Mouse (Mus musculus) stomach, postnatal 0 days (tissue): Measurements from ENCODE around the gene Slamf9. TPM values are rescaled to one million over a fixed set of nuclear protein-coding genes. Genes with fewer than 3 reads are reported as not detected.

Experiments used
- ATAC-seq: fragments of 200-750 bp; cut with Nextera tagmentation; 2 replicates; pipeline ENCODE4 v1.8.0; 2017; ENCODE audit not compliant: low FRiP score, low TSS enrichment
- DNase-seq: peaks from one replicate; pipeline ENCODE4 v3.0.0-alpha.2; 2016; ENCODE audit warnings: low spot score
- H3K27ac ChIP-seq: fragments of 300-500 bp; sonication (generic); replicated peaks from 2 replicates; pipeline ENCODE4 v1.5.1; 2014; ENCODE audit warnings: mild to moderate bottlenecking, control low read depth
- H3K27me3 ChIP-seq: fragments of 300-500 bp; sonication (generic); 2 replicates; pipeline ENCODE4 v1.6.1; 2014; ENCODE audit warnings: low read length; ENCODE audit not compliant: control insufficient read depth, insufficient read depth
- H3K36me3 ChIP-seq: fragments of 300-500 bp; sonication (generic); 2 replicates; pipeline ENCODE4 v1.6.1; 2014; ENCODE audit warnings: low read length, mixed read lengths; ENCODE audit not compliant: control insufficient read depth, insufficient read depth
- H3K4me1 ChIP-seq: fragments of 300-500 bp; sonication (generic); replicated peaks from 2 replicates; pipeline ENCODE4 v1.6.1; 2014; ENCODE audit warnings: antibody characterized with exemption; ENCODE audit not compliant: control insufficient read depth, insufficient read depth
- H3K4me2 ChIP-seq: fragments of 300-500 bp; sonication (generic); replicated peaks from 2 replicates; pipeline ENCODE4 v1.6.1; 2014; ENCODE audit warnings: low read depth, mild to moderate bottlenecking, control low read depth, moderate library complexity
- H3K4me3 ChIP-seq: fragments of 300-500 bp; sonication (generic); 2 replicates; pipeline ENCODE4 v1.5.1; 2014; ENCODE audit warnings: low read depth, low read length, control low read depth
- H3K9ac ChIP-seq: fragments of 300-500 bp; sonication (generic); 2 replicates; pipeline ENCODE4 v1.6.1; 2014; ENCODE audit warnings: mild to moderate bottlenecking, low read length, control low read depth, mixed read lengths
- H3K9me3 ChIP-seq: fragments of 300-500 bp; sonication (generic); 2 replicates; pipeline ENCODE4 v1.6.1; 2016; ENCODE audit warnings: low read length; ENCODE audit not compliant: control insufficient read depth
- CTCF ChIP-seq: IDR thresholded peaks from 2 replicates; pipeline ENCODE4 v1.5.1; 2016; ENCODE audit warnings: antibody characterized with exemption, low read depth, mild to moderate bottlenecking, moderate library complexity
- EP300 ChIP-seq: optimal IDR thresholded peaks from 2 replicates; pipeline ENCODE3; 2016; ENCODE audit warnings: antibody characterized with exemption
- WGBS: fragments of 180-500 bp; shearing (Covaris S2); extraction: QIAGEN DNeasy Blood & Tissue Kit; methylation state at CpG from one replicate; pipeline ENCODE4 v1.1.7; 2014; 5-methylcytosine and 5-hydroxymethylcytosine counted together
- polyA plus RNA-seq: library from polyadenylated mRNA; unstranded; fragments of >200 nt; fragmentation: Nextera tagmentation; extraction: Ambion mirVana; gene quantifications from 2 replicates; pipeline ENCODE4 v1.2.1, GENCODE M21; 2015

The Slamf9 gene
- polyA plus RNA-seq, 1 experiment from 2014 or later: 1.8 TPM

GRCm38 (mm10) chr1:172507701-172508100, 32.5 kb downstream of the Slamf9 start:
- peak overlapping the region; percentile 19; the same call in 1 of the 2 replicates for H3K27ac ChIP-seq

DNA sequence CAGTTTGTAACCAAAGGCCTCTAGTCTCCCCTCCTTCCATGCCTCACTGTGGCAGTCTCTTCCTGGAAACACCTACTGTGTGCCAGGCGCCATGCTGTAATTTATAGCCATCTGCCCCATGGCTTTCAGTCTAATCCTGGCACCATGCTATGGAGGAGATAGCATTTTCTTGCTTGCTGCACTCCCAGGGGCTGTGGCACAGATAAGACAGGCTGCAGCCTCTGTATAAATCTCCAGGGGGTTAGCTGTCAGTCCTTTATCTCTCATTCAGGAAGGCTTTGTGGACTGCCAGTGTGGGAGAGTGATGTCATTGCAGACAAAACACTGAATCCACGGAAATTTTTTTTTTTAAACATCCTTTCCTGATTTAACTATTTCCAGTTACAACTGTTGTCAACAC, 33.0 kb downstream of the Slamf9 start:
- 49% methylated on average over 2 of the region's 2 CpGs for WGBS
- Histone ChIP-seq H3K4me1 (peaks cover 6% of the 10 kb centered on the region), H3K9ac (no peak overlapping the region), H3K9me3 (no peaks in the 10 kb centered on the region), H3K27ac (peak overlapping the region; percentile 20; the same call in 1 of the 2 replicates), H3K4me2 (no peak overlapping the region), H3K27me3 (no peaks in the 10 kb centered on the region), H3K4me3 (no peak overlapping the region), H3K36me3 (peaks cover 19% of the 10 kb centered on the region)
- ATAC-seq (no peak), DNase-seq (no peak)
- no peak for TF ChIP-seq CTCF
- TF ChIP-seq EP300: no peak

More at GRCm38 (mm10) chr1:172507701-172508100, 32.5 kb downstream of the Slamf9 start:
- Histone ChIP-seq H3K4me3 (no peak overlapping the region), H3K9ac (no peak overlapping the region), H3K9me3 (no peaks in the 10 kb centered on the region), H3K27me3 (no peaks in the 10 kb centered on the region), H3K4me2 (no peak overlapping the region), H3K36me3 (peaks cover 19% of the 10 kb centered on the region), H3K4me1 (peaks cover 6% of the 10 kb centered on the region)
- ATAC-seq: no peak
- DNase-seq: no peak
- TF ChIP-seq CTCF: no peak
- TF ChIP-seq EP300: no peak
- WGBS: 91% methylated on average over 3 of the region's 3 CpGs

- peak; percentile 78 for DNase-seq
- no peak overlapping the region for H3K4me2 ChIP-seq
- H3K27ac ChIP-seq: peak overlapping the region; percentile 42
- TF ChIP-seq CTCF: no peak
- no peak for TF ChIP-seq EP300
- no peak overlapping the region for H3K9ac ChIP-seq
- no peaks in the 10 kb centered on the region for H3K27me3 ChIP-seq
- H3K4me3 ChIP-seq: no peak overlapping the region
- 60% methylated on average over 5 of the region's 5 CpGs for WGBS
- peaks cover 8% of the 10 kb centered on the region; the same call in 1 of the 2 replicates for H3K4me1 ChIP-seq
- peaks cover 19% of the 10 kb centered on the region for H3K36me3 ChIP-seq
- peak; percentile 67 for ATAC-seq
- no peaks in the 10 kb centered on the region for H3K9me3 ChIP-seq
Measured at GRCm38 (mm10) chr1:172509235-172509634, 34.1 kb downstream of the Slamf9 start.

DNA sequence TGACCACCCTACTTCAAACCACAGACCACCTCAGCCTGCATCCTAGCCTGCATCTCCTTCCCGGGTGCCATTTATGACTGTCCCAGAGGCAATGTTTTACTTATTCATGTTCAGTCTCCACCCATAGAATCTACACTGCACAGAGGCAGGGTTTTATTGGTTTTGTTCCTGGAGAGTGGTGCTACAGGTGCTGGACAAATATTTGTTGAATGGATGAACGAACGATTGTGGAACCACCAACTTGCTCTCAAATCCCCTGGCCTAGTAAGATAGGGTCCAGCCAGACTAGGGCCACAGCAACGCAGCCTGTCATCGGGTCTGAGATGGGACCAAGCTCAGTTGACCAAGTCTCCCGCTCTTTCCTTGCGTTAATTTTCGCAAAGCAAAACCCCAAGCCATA, 34.8 kb downstream of the Slamf9 start:
- peaks cover 8% of the 10 kb centered on the region; the same call in 1 of the 2 replicates for H3K4me1 ChIP-seq
- DNase-seq: peak; percentile 68
- H3K9ac ChIP-seq: no peak overlapping the region
- ATAC-seq: peak; percentile 80
- TF ChIP-seq EP300 (no peak), CTCF (no peak)
- no peak overlapping the region for H3K4me3 ChIP-seq
- no peaks in the 10 kb centered on the region for H3K9me3 ChIP-seq
- H3K4me2 ChIP-seq: no peak overlapping the region
- 47% methylated on average over 8 of the region's 8 CpGs for WGBS
- H3K27ac ChIP-seq: peak overlapping the region; percentile 82
- no peaks in the 10 kb centered on the region for H3K27me3 ChIP-seq
- H3K36me3 ChIP-seq: peaks cover 19% of the 10 kb centered on the region

DNA sequence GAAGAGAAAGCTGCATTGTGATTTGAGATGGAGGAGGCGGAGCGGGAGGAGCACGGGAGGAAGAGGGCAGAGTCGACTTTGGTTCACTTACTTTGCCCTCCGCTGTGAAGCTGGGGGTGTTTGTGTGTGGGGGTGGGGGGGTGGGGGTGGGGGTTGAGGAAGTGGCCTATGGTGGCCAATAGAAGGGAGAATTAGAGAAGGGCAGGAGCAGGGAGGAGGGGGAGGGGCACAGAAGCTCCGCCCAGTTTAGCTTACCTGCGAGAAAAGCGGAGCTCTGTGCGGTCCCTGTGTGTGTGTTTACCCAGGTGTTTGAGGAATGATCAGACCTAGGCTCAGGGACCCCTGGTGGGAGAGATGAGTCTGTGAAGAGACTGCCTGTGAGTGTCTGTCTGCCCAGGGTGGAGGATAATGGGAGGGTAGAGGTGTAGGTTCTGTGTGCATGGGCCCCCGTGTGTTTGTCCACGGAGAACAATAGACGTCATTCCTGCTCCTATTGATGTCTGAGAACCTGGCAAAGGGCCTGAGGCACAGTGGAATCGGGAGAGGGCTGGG, 35.3 kb downstream of the Slamf9 start:
- Histone ChIP-seq H3K4me2 (0 out of 2 replicates have a peak overlapping the region, but pooled peaks have one; percentile 3), H3K4me3 (no peak overlapping the region), H3K4me1 (peaks cover 8% of the 10 kb centered on the region; the same call in 1 of the 2 replicates), H3K9me3 (no peaks in the 10 kb centered on the region), H3K9ac (no peak overlapping the region), H3K36me3 (peaks cover 14% of the 10 kb centered on the region), H3K27ac (peak overlapping the region; percentile 82), H3K27me3 (no peaks in the 10 kb centered on the region)
- DNase-seq (peak; percentile 87), ATAC-seq (peak; percentile 75)
- TF ChIP-seq CTCF (no peak), EP300 (no peak)
- WGBS: 32% methylated on average over 13 of the region's 13 CpGs

DNA sequence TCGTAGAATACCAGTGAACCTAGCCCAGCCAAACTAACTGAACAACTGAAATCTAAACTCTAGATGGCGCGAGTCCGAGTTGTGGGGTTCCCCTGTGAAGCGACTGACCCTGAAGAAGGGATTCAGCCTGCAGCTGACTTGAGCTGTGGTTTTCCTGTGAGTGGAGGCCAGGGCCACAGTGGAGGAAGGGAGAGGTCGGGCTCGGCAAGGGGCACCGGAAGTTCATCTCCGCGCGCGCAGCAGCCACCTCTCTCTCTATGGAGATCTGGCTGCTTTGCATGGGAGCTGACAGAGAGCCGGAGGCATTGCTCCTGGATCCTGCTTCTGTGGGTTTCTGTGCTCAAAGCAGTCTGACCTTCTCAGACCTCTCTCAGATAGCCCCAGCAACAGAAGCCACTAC, 37.8 kb downstream of the Slamf9 start:
- DNase-seq (peak; percentile 53), ATAC-seq (no peak)
- peak; percentile 53 for TF ChIP-seq CTCF
- no peak for TF ChIP-seq EP300
- no peak overlapping the region for H3K4me3 ChIP-seq
- no peaks in the 10 kb centered on the region for H3K27me3 ChIP-seq
- peaks cover 8% of the 10 kb centered on the region; the same call in 1 of the 2 replicates for H3K4me1 ChIP-seq
- H3K36me3 ChIP-seq: no peaks in the 10 kb centered on the region
- 0 out of 2 replicates have a peak overlapping the region, but pooled peaks have one; percentile 17 for H3K4me2 ChIP-seq
- H3K9ac ChIP-seq: no peak overlapping the region
- WGBS: 25% methylated on average over 13 of the region's 13 CpGs
- no peaks in the 10 kb centered on the region for H3K9me3 ChIP-seq
- peak overlapping the region; percentile 70 for H3K27ac ChIP-seq
